Mouse (Mus musculus): ENCODE results near the gene Ccar1. TPM values are rescaled to one million over a fixed set of nuclear protein-coding genes. Genes with fewer than 3 reads are reported as not detected.

Ccar1 gene
- polyA plus RNA-seq, 1 experiment: 94.1 TPM

DNA sequence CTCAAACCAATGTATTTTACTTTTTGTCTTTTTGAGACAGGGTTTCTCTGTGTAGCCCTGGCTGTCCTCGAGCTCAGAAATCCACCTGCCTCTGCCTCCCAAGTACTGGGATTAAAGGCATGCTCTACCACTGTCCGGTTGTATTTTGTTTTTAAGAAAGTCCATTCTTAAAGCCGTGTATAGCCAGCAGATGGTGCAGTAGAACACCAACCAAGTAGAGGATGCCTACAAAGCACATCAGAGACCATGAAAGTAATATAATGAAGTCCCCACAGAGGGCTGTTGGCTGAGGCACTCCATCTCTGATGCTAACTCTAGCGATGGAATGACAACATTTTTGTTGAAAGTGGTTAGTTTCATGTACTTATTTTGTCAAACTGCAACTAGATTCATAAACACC lies 17.9 kb upstream of the Ccar1 start:
- Histone ChIP-seq H3K4me1 (ENCODE audit: control insufficient read depth, insufficient read depth, low read length) (no peaks in the 10 kb centered on the region; the same call in 1 of the 2 replicates), H3K27me3 (ENCODE audit: control insufficient read depth, insufficient read depth, low read length) (no peaks in the 10 kb centered on the region), H3K36me3 (ENCODE audit: control insufficient read depth, insufficient read depth, low read length) (no peaks in the 10 kb centered on the region), H3K27ac (ENCODE audit: control insufficient read depth, insufficient read depth, low read depth, low read length) (no peak overlapping the region), H3K4me3 (ENCODE audit: control insufficient read depth, low read depth, low read length) (no peak overlapping the region)
- TF ChIP-seq CTCF (IDR thresholded peaks at IDR 0.05; ENCODE audit: control insufficient read depth, insufficient read depth, insufficient replicate concordance, low read depth, low read length): no peak
- TF ChIP-seq POLR2A (IDR thresholded peaks at IDR 0.05; ENCODE audit: control insufficient read depth, low read depth, low read length): no peak

- no peak overlapping the region for H3K4me3 ChIP-seq (ENCODE audit: control insufficient read depth, low read depth, low read length)
- H3K27me3 ChIP-seq (ENCODE audit: control insufficient read depth, insufficient read depth, low read length): no peaks in the 10 kb centered on the region
- TF ChIP-seq POLR2A (IDR thresholded peaks at IDR 0.05; ENCODE audit: control insufficient read depth, low read depth, low read length): no peak
- no peak for TF ChIP-seq CTCF (IDR thresholded peaks at IDR 0.05; ENCODE audit: control insufficient read depth, insufficient read depth, insufficient replicate concordance, low read depth, low read length)
- H3K27ac ChIP-seq (ENCODE audit: control insufficient read depth, insufficient read depth, low read depth, low read length): no peak overlapping the region
- no peaks in the 10 kb centered on the region for H3K36me3 ChIP-seq (ENCODE audit: control insufficient read depth, insufficient read depth, low read length)
- no peaks in the 10 kb centered on the region; the same call in 1 of the 2 replicates for H3K4me1 ChIP-seq (ENCODE audit: control insufficient read depth, insufficient read depth, low read length)
Observed at GRCm38 (mm10) chr10:62808766-62809165, 16.7 kb upstream of the Ccar1 start.

GRCm38 (mm10) chr10:62808316-62808715 lies 16.2 kb upstream of the Ccar1 start:
- TF ChIP-seq POLR2A (IDR thresholded peaks at IDR 0.05; ENCODE audit: control insufficient read depth, low read depth, low read length) (no peak), CTCF (IDR thresholded peaks at IDR 0.05; ENCODE audit: control insufficient read depth, insufficient read depth, insufficient replicate concordance, low read depth, low read length) (no peak)
- H3K4me1 ChIP-seq (ENCODE audit: control insufficient read depth, insufficient read depth, low read length): no peaks in the 10 kb centered on the region; the same call in 1 of the 2 replicates
- no peaks in the 10 kb centered on the region for H3K27me3 ChIP-seq (ENCODE audit: control insufficient read depth, insufficient read depth, low read length)
- no peak overlapping the region for H3K4me3 ChIP-seq (ENCODE audit: control insufficient read depth, low read depth, low read length)
- H3K27ac ChIP-seq (ENCODE audit: control insufficient read depth, insufficient read depth, low read depth, low read length): no peak overlapping the region
- H3K36me3 ChIP-seq (ENCODE audit: control insufficient read depth, insufficient read depth, low read length): no peaks in the 10 kb centered on the region

- Histone ChIP-seq H3K27ac (ENCODE audit: control insufficient read depth, insufficient read depth, low read depth, low read length) (no peak overlapping the region), H3K4me3 (ENCODE audit: control insufficient read depth, low read depth, low read length) (no peak overlapping the region), H3K4me1 (ENCODE audit: control insufficient read depth, insufficient read depth, low read length) (no peaks in the 10 kb centered on the region), H3K27me3 (ENCODE audit: control insufficient read depth, insufficient read depth, low read length) (no peaks in the 10 kb centered on the region), H3K36me3 (ENCODE audit: control insufficient read depth, insufficient read depth, low read length) (no peaks in the 10 kb centered on the region)
- no peak for TF ChIP-seq POLR2A (IDR thresholded peaks at IDR 0.05; ENCODE audit: control insufficient read depth, low read depth, low read length)
- TF ChIP-seq CTCF (IDR thresholded peaks at IDR 0.05; ENCODE audit: control insufficient read depth, insufficient read depth, insufficient replicate concordance, low read depth, low read length): no peak
Observed at GRCm38 (mm10) chr10:62804106-62804505, 12.0 kb upstream of the Ccar1 start.

GRCm38 (mm10) chr10:62803296-62803695 lies 11.2 kb upstream of the Ccar1 start:
- TF ChIP-seq CTCF (IDR thresholded peaks at IDR 0.05; ENCODE audit: control insufficient read depth, insufficient read depth, insufficient replicate concordance, low read depth, low read length) (no peak), POLR2A (IDR thresholded peaks at IDR 0.05; ENCODE audit: control insufficient read depth, low read depth, low read length) (no peak)
- Histone ChIP-seq H3K27me3 (ENCODE audit: control insufficient read depth, insufficient read depth, low read length) (no peaks in the 10 kb centered on the region), H3K27ac (ENCODE audit: control insufficient read depth, insufficient read depth, low read depth, low read length) (no peak overlapping the region), H3K4me3 (ENCODE audit: control insufficient read depth, low read depth, low read length) (no peak overlapping the region), H3K36me3 (ENCODE audit: control insufficient read depth, insufficient read depth, low read length) (no peaks in the 10 kb centered on the region), H3K4me1 (ENCODE audit: control insufficient read depth, insufficient read depth, low read length) (no peaks in the 10 kb centered on the region)

- H3K4me3 ChIP-seq (ENCODE audit: control insufficient read depth, low read depth, low read length): no peak overlapping the region; the same call in 1 of the 2 replicates
- H3K27ac ChIP-seq (ENCODE audit: control insufficient read depth, insufficient read depth, low read depth, low read length): no peak overlapping the region
- peaks cover 1% of the 10 kb centered on the region for H3K36me3 ChIP-seq (ENCODE audit: control insufficient read depth, insufficient read depth, low read length)
- no peaks in the 10 kb centered on the region; the same call in 1 of the 2 replicates for H3K4me1 ChIP-seq (ENCODE audit: control insufficient read depth, insufficient read depth, low read length)
- no peaks in the 10 kb centered on the region for H3K27me3 ChIP-seq (ENCODE audit: control insufficient read depth, insufficient read depth, low read length)
- TF ChIP-seq CTCF (IDR thresholded peaks at IDR 0.05; ENCODE audit: control insufficient read depth, insufficient read depth, insufficient replicate concordance, low read depth, low read length) (no peak), POLR2A (IDR thresholded peaks at IDR 0.05; ENCODE audit: control insufficient read depth, low read depth, low read length) (no peak)
Observed at GRCm38 (mm10) chr10:62794221-62794620, 2.1 kb upstream of the Ccar1 start.

DNA sequence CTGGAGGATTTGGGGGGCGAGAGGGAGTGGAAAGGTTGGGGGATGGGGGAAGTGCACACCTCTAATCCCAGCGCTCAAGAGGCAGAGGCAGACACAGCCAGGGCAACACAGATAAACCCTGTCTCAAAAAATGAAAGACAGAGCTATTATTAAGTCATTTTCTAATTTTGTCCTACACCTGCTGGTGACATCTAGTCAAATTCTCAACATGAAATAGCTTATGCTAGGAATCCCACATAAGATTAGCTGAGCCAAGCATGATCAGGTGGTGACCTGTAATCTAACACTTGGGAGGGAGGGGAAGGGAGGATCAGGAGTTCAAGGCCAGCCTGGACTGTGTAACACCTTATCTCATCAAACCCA lies 986 bp upstream of the Ccar1 start:
- peaks cover 1% of the 10 kb centered on the region for H3K36me3 ChIP-seq (ENCODE audit: control insufficient read depth, insufficient read depth, low read length)
- no peaks in the 10 kb centered on the region for H3K27me3 ChIP-seq (ENCODE audit: control insufficient read depth, insufficient read depth, low read length)
- peaks cover 2% of the 10 kb centered on the region; the same call in 1 of the 2 replicates for H3K4me1 ChIP-seq (ENCODE audit: control insufficient read depth, insufficient read depth, low read length)
- H3K27ac ChIP-seq (ENCODE audit: control insufficient read depth, insufficient read depth, low read depth, low read length): peak overlapping the region; percentile 96
- H3K4me3 ChIP-seq (ENCODE audit: control insufficient read depth, low read depth, low read length): peak overlapping the region; percentile 93
- TF ChIP-seq POLR2A (IDR thresholded peaks at IDR 0.05; ENCODE audit: control insufficient read depth, low read depth, low read length) (no peak), CTCF (IDR thresholded peaks at IDR 0.05; ENCODE audit: control insufficient read depth, insufficient read depth, insufficient replicate concordance, low read depth, low read length) (no peak)
